Mouse (Mus musculus) lung, embryonic 16.5 days (tissue): ENCODE measurements around the gene Gm20517. TPM values are rescaled to one million over a fixed set of nuclear protein-coding genes. Genes with fewer than 3 reads are reported as not detected.

Source experiments
- ATAC-seq: fragments of 200-750 bp; cut with Nextera tagmentation; 2 replicates; pipeline ENCODE4 v1.8.0; 2017; ENCODE audit warnings: low read depth, mild to moderate bottlenecking, moderate library complexity
- H3K27ac ChIP-seq: fragments of 300-500 bp; sonication (generic); 2 replicates; pipeline ENCODE4 v1.5.1; 2014; ENCODE audit warnings: mild to moderate bottlenecking, control low read depth, low read length
- H3K27me3 ChIP-seq: fragments of 300-500 bp; sonication (generic); 2 replicates; pipeline ENCODE4 v1.6.1; 2014; ENCODE audit warnings: low read depth, low read length, mixed read lengths; ENCODE audit not compliant: control insufficient read depth, insufficient read depth
- H3K36me3 ChIP-seq: fragments of 300-500 bp; sonication (generic); 2 replicates; pipeline ENCODE4 v1.6.1; 2014; ENCODE audit warnings: low read length; ENCODE audit not compliant: control insufficient read depth, insufficient read depth
- H3K4me1 ChIP-seq: fragments of 300-500 bp; sonication (generic); replicated peaks from 2 replicates; pipeline ENCODE4 v1.6.1; 2014; ENCODE audit warnings: low read length, mixed read lengths; ENCODE audit not compliant: control insufficient read depth, insufficient read depth
- H3K4me2 ChIP-seq: fragments of 300-500 bp; sonication (generic); 2 replicates; pipeline ENCODE4 v1.6.1; 2014; ENCODE audit warnings: low read depth, low read length, control low read depth
- H3K4me3 ChIP-seq: fragments of 300-500 bp; sonication (generic); 2 replicates; pipeline ENCODE4 v1.5.1; 2014; ENCODE audit warnings: mild to moderate bottlenecking, low read length, control low read depth
- H3K9ac ChIP-seq: fragments of 300-500 bp; sonication (generic); 2 replicates; pipeline ENCODE4 v1.6.1; 2014; ENCODE audit warnings: low read length, control low read depth
- H3K9me3 ChIP-seq: fragments of 300-500 bp; sonication (generic); 2 replicates; pipeline ENCODE4 v1.6.1; 2016; ENCODE audit warnings: low read length; ENCODE audit not compliant: control insufficient read depth
- WGBS: fragments of 180-500 bp; shearing (Covaris S2); extraction: QIAGEN DNeasy Blood & Tissue Kit; methylation state at CpG from one replicate; pipeline ENCODE4 v1.1.7; 2014; 5-methylcytosine and 5-hydroxymethylcytosine counted together
- polyA plus RNA-seq: library from polyadenylated mRNA; unstranded; fragments of >200 nt; fragmentation: Nextera tagmentation; extraction: Ambion mirVana; gene quantifications from 2 replicates; pipeline ENCODE4 v1.2.1, GENCODE M21; 2015

The Gm20517 gene
- polyA plus RNA-seq, 1 experiment from 2014 or later, result 2.2 TPM

- peak overlapping the region; percentile 77 for H3K4me3 ChIP-seq
- H3K27me3 ChIP-seq, result no peaks in the 10 kb centered on the region
- 38% methylated on average over 13 of the region's 13 CpGs for WGBS
- peaks cover 15% of the 10 kb centered on the region for H3K4me1 ChIP-seq
- no peak; the same call in 1 of the 2 replicates for ATAC-seq
- H3K9me3 ChIP-seq, result no peaks in the 10 kb centered on the region
- H3K4me2 ChIP-seq, result peak overlapping the region; percentile 92
- peak overlapping the region; percentile 83 for H3K9ac ChIP-seq
- H3K36me3 ChIP-seq, result 0 out of 2 replicates have a peak, but pooled peaks cover 3% of the 10 kb centered on the region
- H3K27ac ChIP-seq, result no peak overlapping the region
These were observed 82.5 kb downstream of the Gm20517 start for GRCm38 (mm10) chr17:47693671-47694441.

- ATAC-seq, result no peak
- H3K27ac ChIP-seq, result peak within 1 kb of the TSS; percentile 60
- H3K4me2 ChIP-seq, result peak within 1 kb of the TSS; percentile 92
- peak within 1 kb of the TSS; percentile 77 for H3K4me3 ChIP-seq
- H3K4me1 ChIP-seq, result peaks cover 13% of the 10 kb centered on the region
- no peaks in the 10 kb centered on the region for H3K9me3 ChIP-seq
- H3K36me3 ChIP-seq, result 0 out of 2 replicates have a peak, but pooled peaks cover 3% of the 10 kb centered on the region
- 2% methylated on average over 3 of the region's 3 CpGs for WGBS
- H3K9ac ChIP-seq, result peak within 1 kb of the TSS; percentile 83
- H3K27me3 ChIP-seq, result no peaks in the 10 kb centered on the region
These were observed 82.9 kb downstream of the Gm20517 start, which contains the start of gene Gm21981 for GRCm38 (mm10) chr17:47694442-47694502. Gm21981 (minus strand) TSS chr17:47694455.

DNA sequence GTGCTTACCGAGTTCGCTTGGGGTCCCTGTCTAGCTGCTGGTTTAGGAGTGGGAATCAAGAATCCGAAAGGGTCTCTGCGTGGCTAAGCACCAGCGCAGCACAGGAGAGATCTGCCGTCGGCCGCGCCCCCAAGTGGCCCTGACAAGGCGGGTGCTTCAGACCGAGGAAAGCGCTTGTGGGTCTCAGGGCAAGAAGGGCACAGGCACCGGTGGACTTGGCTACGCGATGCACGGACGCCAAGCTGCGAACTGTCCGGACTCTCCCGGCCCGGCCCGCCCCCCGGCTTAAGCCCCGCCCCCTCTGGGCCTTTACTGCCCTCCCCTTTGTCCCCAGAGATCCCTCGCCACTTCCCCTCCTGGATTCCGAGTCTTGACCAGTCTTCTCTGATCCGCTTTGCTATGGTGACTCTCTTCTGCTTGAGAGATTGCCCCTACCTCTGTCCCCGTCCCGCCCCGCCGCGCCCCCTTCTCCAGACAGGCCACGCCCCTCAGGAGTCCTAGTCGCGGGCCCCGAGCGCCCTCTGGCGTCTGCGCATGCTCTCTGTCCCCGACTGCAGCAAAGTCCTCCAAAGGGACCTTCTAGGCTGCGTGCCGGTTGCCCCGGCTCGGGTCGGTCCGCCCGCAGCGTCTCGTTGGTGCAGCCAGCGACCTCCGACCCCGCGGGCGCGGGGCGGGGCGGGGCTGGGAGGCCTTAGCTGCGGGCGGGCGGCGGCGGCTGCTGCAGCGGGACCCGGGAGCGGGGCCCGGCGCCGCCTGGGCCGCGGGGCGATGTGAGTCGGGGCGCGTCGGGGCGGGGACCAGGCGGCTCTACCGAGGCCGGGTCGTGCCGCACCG, 83.3 kb downstream of the Gm20517 start, which contains the start of gene Prickle4:
Gene Prickle4 (minus strand): TSS at position 234 of the 834 bp plus-strand sequence.
- H3K9me3 ChIP-seq, result no peaks in the 10 kb centered on the region
- H3K4me2 ChIP-seq, result peak within 1 kb of the TSS; percentile 92
- peak within 1 kb of the TSS; percentile 60 for H3K27ac ChIP-seq
- H3K4me1 ChIP-seq, result peaks cover 8% of the 10 kb centered on the region
- under 1% methylated on average over 71 of the region's 82 CpGs for WGBS
- H3K9ac ChIP-seq, result peak within 1 kb of the TSS; percentile 83
- H3K27me3 ChIP-seq, result no peaks in the 10 kb centered on the region
- peak; percentile 97 for ATAC-seq
- peak within 1 kb of the TSS; percentile 77 for H3K4me3 ChIP-seq
- 0 out of 2 replicates have a peak, but pooled peaks cover 3% of the 10 kb centered on the region for H3K36me3 ChIP-seq

DNA sequence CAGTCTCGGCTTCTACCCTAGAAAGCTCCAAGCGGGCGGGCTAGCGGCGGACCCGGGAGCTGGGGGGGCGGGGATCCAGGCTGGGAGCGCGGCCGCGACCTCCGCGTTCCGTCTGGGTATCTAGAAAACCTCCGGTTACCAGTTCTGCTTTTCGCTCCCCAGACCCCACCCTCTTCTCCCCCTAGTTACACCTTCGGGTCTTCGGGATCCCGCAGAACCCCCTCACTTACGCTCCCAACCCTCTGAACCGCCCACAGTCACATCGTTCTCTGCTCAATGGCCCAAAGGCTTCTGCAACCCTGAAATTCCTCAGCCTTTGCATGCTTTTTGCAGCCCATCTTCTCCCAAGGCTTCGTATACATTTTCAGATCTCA, 83.9 kb downstream of the Gm20517 start:
- Histone ChIP-seq H3K27ac (peak overlapping the region; percentile 60), H3K36me3 (0 out of 2 replicates have a peak, but pooled peaks cover 3% of the 10 kb centered on the region), H3K9me3 (no peaks in the 10 kb centered on the region), H3K4me1 (peaks cover 12% of the 10 kb centered on the region), H3K9ac (peak overlapping the region; percentile 83), H3K27me3 (no peaks in the 10 kb centered on the region), H3K4me3 (peak overlapping the region; percentile 77), H3K4me2 (peak overlapping the region; percentile 92)
- 0% methylated on average over 17 of the region's 23 CpGs for WGBS
- no peak for ATAC-seq

DNA sequence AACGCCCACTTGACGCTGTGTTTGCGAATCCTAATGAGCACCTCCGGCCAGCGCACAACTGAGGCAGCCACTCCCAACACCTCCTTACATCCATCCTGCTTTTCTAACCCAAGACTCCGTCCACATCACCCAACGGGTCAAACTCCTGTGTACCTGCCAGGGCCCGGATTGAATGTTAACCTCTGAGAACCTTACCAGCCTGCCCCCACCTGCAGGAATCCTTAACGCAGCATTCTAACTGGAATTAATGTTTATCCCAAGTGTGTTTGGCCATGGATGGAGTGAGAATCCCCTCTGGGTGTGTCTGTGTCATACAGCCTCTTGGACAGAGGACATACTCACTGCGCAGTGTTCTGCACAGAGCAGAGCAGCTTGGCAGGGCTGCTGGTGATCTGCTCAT, 86.8 kb downstream of the Gm20517 start:
- Histone ChIP-seq H3K4me3 (no peak overlapping the region), H3K4me2 (no peak overlapping the region), H3K9me3 (no peaks in the 10 kb centered on the region), H3K4me1 (peaks cover 22% of the 10 kb centered on the region), H3K27me3 (no peaks in the 10 kb centered on the region), H3K27ac (no peak overlapping the region), H3K36me3 (peaks cover 5% of the 10 kb centered on the region; the same call in 1 of the 2 replicates), H3K9ac (no peak overlapping the region)
- WGBS, result 86% methylated on average over 10 of the region's 10 CpGs
- no peak for ATAC-seq

DNA sequence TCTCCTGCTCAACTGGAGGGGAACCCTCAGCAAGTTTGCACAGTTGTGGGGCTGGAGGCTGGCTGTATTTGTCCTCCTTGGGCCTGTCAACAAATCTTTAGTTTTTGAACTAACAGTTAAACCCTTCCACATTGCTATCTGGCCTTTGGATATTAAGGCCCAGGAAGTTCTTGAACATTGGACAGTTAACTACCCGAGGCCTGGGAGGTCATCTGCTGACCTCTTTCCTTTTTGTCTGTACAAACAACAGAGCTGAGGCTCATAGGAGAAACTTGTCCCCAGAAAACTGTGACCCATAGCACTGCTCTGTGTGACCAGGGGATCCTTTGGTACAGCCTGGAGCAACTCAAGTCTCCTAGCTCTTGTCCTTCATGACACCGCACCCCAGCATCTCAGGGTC, 87.7 kb downstream of the Gm20517 start:
- no peak overlapping the region for H3K9ac ChIP-seq
- H3K36me3 ChIP-seq, result peaks cover 5% of the 10 kb centered on the region; the same call in 1 of the 2 replicates
- no peak for ATAC-seq
- no peak overlapping the region for H3K27ac ChIP-seq
- H3K4me1 ChIP-seq, result peaks cover 18% of the 10 kb centered on the region
- WGBS, result 73% methylated on average over 2 of the region's 2 CpGs
- no peak overlapping the region for H3K4me2 ChIP-seq
- no peaks in the 10 kb centered on the region for H3K9me3 ChIP-seq
- no peaks in the 10 kb centered on the region for H3K27me3 ChIP-seq
- H3K4me3 ChIP-seq, result no peak overlapping the region

DNA sequence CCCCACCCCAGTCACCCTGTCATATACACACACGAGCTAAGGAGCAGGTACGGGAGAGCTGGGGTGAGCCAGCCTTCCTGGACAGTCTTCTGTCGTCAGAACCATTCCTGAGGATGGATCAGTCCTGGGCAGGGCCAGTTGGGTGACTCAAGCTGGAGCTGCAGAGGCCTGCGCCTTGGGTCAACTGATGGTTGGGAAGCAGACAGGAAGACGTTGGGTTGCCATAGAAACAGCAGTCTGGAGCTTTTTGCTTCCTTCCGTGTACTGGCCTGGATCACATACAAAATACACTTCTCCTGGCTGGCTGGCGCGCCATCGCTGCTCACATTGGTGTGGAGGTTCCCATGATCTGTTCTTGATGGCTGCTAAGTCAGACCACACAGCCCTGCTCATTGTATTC, 90.4 kb downstream of the Gm20517 start:
- Histone ChIP-seq H3K27me3 (no peaks in the 10 kb centered on the region), H3K9ac (no peak overlapping the region), H3K27ac (peak overlapping the region; percentile 80), H3K36me3 (peaks cover 5% of the 10 kb centered on the region; the same call in 1 of the 2 replicates), H3K4me1 (peaks cover 19% of the 10 kb centered on the region), H3K4me2 (no peak overlapping the region), H3K9me3 (no peaks in the 10 kb centered on the region), H3K4me3 (no peak overlapping the region)
- WGBS, result 63% methylated on average over 9 of the region's 9 CpGs
- ATAC-seq, result no peak

DNA sequence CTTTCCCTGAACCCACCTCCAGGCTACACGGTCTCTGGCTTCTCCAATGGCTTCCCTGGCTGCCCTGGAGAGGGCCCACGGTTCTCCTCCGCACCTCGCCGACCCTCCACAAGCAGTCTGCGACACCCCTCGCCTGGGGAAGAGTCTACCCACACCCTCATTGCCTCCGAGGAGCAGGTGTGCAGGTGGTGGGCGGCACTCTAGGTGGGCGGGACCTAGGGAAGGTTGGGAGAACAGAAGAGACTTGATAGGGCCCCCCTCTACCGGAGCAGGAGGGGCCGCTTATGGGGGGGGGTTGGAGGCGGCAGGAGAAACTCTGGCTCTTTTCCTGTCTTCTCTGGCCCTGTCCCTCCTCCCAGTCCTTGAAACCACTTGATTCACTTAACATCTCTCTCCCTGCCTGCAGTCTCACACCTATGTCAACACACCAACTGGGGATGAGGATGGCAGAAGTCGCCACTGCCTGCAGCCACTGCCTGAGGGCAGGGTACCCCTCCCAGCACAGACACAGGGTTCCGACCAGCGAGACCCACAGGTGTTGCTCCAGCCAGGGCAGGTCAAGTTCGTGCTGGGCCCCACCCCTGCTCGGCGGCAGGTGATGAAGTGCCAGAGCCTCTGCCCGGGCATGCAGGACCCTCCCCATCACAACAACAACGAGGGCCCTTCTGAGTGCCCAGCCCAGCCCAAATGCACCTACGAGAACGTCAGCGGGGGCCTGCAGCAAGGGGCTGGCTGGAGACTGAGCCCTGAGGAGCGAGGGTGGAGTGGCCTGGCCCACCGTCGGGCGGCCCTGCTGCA, 91.4 kb downstream of the Gm20517 start:
- Histone ChIP-seq H3K9ac (no peak overlapping the region; the same call in 1 of the 2 replicates), H3K4me1 (peaks cover 19% of the 10 kb centered on the region), H3K27ac (peak overlapping the region; percentile 80), H3K36me3 (peaks cover 5% of the 10 kb centered on the region; the same call in 1 of the 2 replicates), H3K4me3 (0 out of 2 replicates have a peak overlapping the region, but pooled peaks have one; percentile 8), H3K27me3 (no peaks in the 10 kb centered on the region), H3K9me3 (no peaks in the 10 kb centered on the region), H3K4me2 (peak overlapping the region; percentile 40)
- peak; percentile 71 for ATAC-seq
- WGBS, result 33% methylated on average over 28 of the region's 28 CpGs
